Mouse (Mus musculus) testis, adult 2 months (tissue): ENCODE measurements around the gene Mcrip1. TPM values are rescaled to one million over a fixed set of nuclear protein-coding genes. Genes with fewer than 3 reads are reported as not detected.

ENCODE experiments used
- H3K27ac ChIP-seq: fragments of 200-500 bp; 2 replicates; pipeline ENCODE4 v1.5.1; 2012; ENCODE audit warnings: low read depth, low read length; ENCODE audit not compliant: control insufficient read depth, insufficient read depth
- H3K27me3 ChIP-seq: fragments of 200-500 bp; 2 replicates; pipeline ENCODE4 v1.6.1; 2012; ENCODE audit warnings: mild to moderate bottlenecking, low read length, moderate library complexity; ENCODE audit not compliant: control insufficient read depth, insufficient read depth
- H3K36me3 ChIP-seq: fragments of 200-500 bp; 2 replicates; pipeline ENCODE4 v1.6.1; 2012; ENCODE audit warnings: mild to moderate bottlenecking, low read length; ENCODE audit not compliant: control insufficient read depth, insufficient read depth
- H3K4me1 ChIP-seq: fragments of 200-500 bp; 2 replicates; pipeline ENCODE4 v1.6.1; 2012; ENCODE audit warnings: low read length; ENCODE audit not compliant: control insufficient read depth, insufficient read depth
- H3K4me3 ChIP-seq: fragments of 200-500 bp; 2 replicates; pipeline ENCODE4 v1.5.1; 2012; ENCODE audit warnings: low read depth, mild to moderate bottlenecking, low read length, moderate library complexity, mixed read lengths; ENCODE audit not compliant: control insufficient read depth
- CTCF ChIP-seq: fragments of 200-500 bp; IDR thresholded peaks from 2 replicates; pipeline ENCODE4 v1.5.1; 2012; ENCODE audit warnings: low read depth, mild to moderate bottlenecking, inconsistent platforms, low read length, moderate library complexity; ENCODE audit not compliant: control insufficient read depth, insufficient read depth, insufficient replicate concordance
- POLR2A ChIP-seq: fragments of 200-500 bp; IDR thresholded peaks from 2 replicates; pipeline ENCODE4 v1.6.1; 2012; ENCODE audit warnings: low read depth, mild to moderate bottlenecking, inconsistent platforms, low read length, moderate library complexity; ENCODE audit not compliant: control insufficient read depth
- polyA plus RNA-seq: library from polyadenylated mRNA; depleted of rRNA; stranded (reverse); fragments of >200 nt; gene quantifications from 2 replicates; pipeline ENCODE4 v1.2.3, GENCODE M21; 2012

Mcrip1 gene
- polyA plus RNA-seq, 1 experiment, result 196 TPM

- Histone ChIP-seq H3K27me3 (no peaks in the 10 kb centered on the region), H3K4me1 (peaks cover 14% of the 10 kb centered on the region), H3K36me3 (no peaks in the 10 kb centered on the region), H3K4me3 (peak overlapping the region; percentile 98), H3K27ac (peak overlapping the region; percentile 77)
- TF ChIP-seq CTCF (no peak), POLR2A (no peak)
Observed at GRCm38 (mm10) chr11:120549986-120550809, 671 bp upstream of the Mcrip1 start.

GRCm38 (mm10) chr11:120548786-120549167 is 750 bp downstream of the Mcrip1 start:
- TF ChIP-seq CTCF (no peak), POLR2A (no peak)
- no peaks in the 10 kb centered on the region for H3K27me3 ChIP-seq
- H3K27ac ChIP-seq, result no peak overlapping the region; the same call in 1 of the 2 replicates
- H3K4me1 ChIP-seq, result peaks cover 14% of the 10 kb centered on the region
- no peaks in the 10 kb centered on the region for H3K36me3 ChIP-seq
- H3K4me3 ChIP-seq, result peak overlapping the region; percentile 98

GRCm38 (mm10) chr11:120548214-120548613 is 1.3 kb downstream of the Mcrip1 start:
- TF ChIP-seq CTCF (no peak), POLR2A (no peak)
- Histone ChIP-seq H3K27me3 (no peaks in the 10 kb centered on the region), H3K4me1 (peaks cover 14% of the 10 kb centered on the region), H3K27ac (no peak overlapping the region), H3K36me3 (no peaks in the 10 kb centered on the region), H3K4me3 (peak overlapping the region; percentile 98; the same call in 1 of the 2 replicates)

GRCm38 (mm10) chr11:120547469-120547868 is 2.1 kb downstream of the Mcrip1 start:
- H3K4me3 ChIP-seq, result no peak overlapping the region
- no peaks in the 10 kb centered on the region for H3K36me3 ChIP-seq
- no peak overlapping the region for H3K27ac ChIP-seq
- peaks cover 14% of the 10 kb centered on the region for H3K4me1 ChIP-seq
- H3K27me3 ChIP-seq, result no peaks in the 10 kb centered on the region
- no peak for TF ChIP-seq POLR2A
- no peak for TF ChIP-seq CTCF

- TF ChIP-seq CTCF (no peak), POLR2A (no peak)
- peaks cover 12% of the 10 kb centered on the region for H3K4me1 ChIP-seq
- H3K27ac ChIP-seq, result no peak overlapping the region
- no peaks in the 10 kb centered on the region for H3K27me3 ChIP-seq
- no peaks in the 10 kb centered on the region for H3K36me3 ChIP-seq
- no peak overlapping the region for H3K4me3 ChIP-seq
Observed at GRCm38 (mm10) chr11:120545964-120546363, 3.6 kb downstream of the Mcrip1 start.

- no peaks in the 10 kb centered on the region for H3K27me3 ChIP-seq
- no peak overlapping the region for H3K27ac ChIP-seq
- no peaks in the 10 kb centered on the region for H3K36me3 ChIP-seq
- peaks cover 2% of the 10 kb centered on the region; the same call in 1 of the 2 replicates for H3K4me1 ChIP-seq
- H3K4me3 ChIP-seq, result no peak overlapping the region
- no peak for TF ChIP-seq CTCF
- TF ChIP-seq POLR2A, result no peak
Observed at GRCm38 (mm10) chr11:120542376-120542775, 7.2 kb downstream of the Mcrip1 start.

GRCm38 (mm10) chr11:120541907-120542306 is 7.6 kb downstream of the Mcrip1 start:
- Histone ChIP-seq H3K27ac (no peak overlapping the region), H3K4me3 (no peak overlapping the region), H3K27me3 (no peaks in the 10 kb centered on the region), H3K4me1 (peaks cover 2% of the 10 kb centered on the region; the same call in 1 of the 2 replicates), H3K36me3 (no peaks in the 10 kb centered on the region)
- TF ChIP-seq CTCF (0 out of 2 replicates have a peak, but pooled peaks have one; percentile 16), POLR2A (no peak)
